Mouse (Mus musculus) lung, adult 18-20 months (tissue): ENCODE data around the gene Efcab5.
"Not testable (repeated sequence)": the region's sequence is repeated elsewhere in the genome, so short reads cannot be mapped to it uniquely, and the experiment has no call there.

Experiments used
- DNase-seq, 2 experiments: peaks; one replicate each; pipeline ENCODE4 v3.0.0; 2022; ENCODE audit warnings: mixed read lengths in 2 of 2

The Efcab5 gene

GRCm38 (mm10) chr11:77174531-77174930 is 14.2 kb downstream of the Efcab5 start:
- no peak for DNase-seq

- no peak for DNase-seq
Observed at GRCm38 (mm10) chr11:77173731-77174130, 15.0 kb downstream of the Efcab5 start.

DNA sequence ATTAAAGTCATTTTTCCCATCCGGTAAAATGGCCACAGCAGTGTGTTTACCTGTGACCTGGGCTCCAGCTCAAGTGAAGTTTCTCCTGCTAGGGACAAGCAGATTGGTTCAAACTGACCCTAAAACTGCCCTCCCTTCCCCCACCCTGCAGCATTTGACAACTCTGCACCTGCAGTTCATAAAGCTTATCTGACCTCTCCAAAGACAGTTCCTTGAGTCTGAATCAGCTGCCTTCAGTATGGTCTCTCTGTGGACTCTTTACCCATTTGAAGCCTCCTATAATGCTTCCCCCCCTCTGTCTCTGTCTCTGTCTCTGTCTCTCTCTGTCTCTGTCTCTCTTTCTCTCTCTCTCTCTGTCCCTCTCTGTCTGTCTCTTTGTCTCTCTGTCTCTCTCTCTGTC is 28.0 kb downstream of the Efcab5 start:
- no peak for DNase-seq

GRCm38 (mm10) chr11:77160341-77160740 is 28.4 kb downstream of the Efcab5 start:
- DNase-seq, result peak in 1 of 2 experiments; percentile 34

DNA sequence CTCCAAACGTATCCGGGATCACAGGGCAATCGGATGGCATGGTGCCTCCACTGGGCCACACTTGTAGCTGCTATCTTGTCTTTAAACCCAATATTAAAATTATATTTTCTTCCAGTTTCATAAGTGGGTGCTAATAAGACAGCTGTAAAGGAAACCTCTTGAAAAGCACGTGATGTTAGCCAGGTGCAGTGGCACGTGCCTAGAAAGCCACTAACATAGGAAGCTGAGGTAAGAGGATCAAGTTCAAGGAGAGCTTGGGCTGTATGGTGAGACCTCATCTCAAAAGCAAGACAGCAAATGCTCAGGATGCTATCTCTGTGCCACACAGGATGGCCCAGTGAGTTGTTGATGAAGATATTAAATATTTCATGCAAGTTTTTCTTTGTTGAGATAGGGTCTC is 34.6 kb downstream of the Efcab5 start:
- no peak for DNase-seq

DNA sequence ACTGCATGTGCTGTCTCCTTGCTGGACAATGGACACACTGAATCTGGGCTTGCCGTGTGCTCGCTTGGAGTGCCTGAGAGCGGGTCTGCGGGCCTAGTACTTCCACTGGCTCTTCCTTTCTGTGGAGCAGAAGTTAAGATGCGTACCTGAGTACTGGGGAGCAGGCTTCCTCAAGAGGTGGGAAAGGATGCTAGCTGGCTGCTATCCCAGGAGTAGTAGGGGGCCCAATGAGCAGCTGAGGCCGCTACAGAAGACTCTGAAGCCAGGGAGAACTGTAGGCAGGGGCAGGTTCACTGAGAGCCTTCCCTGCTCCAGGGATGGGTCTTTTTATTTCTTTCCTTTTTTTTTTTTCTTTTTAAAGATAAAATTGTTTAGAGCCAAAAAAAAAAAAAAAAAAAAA is 38.0 kb downstream of the Efcab5 start:
- no peak for DNase-seq

- not testable (repeated sequence) for DNase-seq
Observed at GRCm38 (mm10) chr11:77149783-77150630, 38.8 kb downstream of the Efcab5 start.

DNA sequence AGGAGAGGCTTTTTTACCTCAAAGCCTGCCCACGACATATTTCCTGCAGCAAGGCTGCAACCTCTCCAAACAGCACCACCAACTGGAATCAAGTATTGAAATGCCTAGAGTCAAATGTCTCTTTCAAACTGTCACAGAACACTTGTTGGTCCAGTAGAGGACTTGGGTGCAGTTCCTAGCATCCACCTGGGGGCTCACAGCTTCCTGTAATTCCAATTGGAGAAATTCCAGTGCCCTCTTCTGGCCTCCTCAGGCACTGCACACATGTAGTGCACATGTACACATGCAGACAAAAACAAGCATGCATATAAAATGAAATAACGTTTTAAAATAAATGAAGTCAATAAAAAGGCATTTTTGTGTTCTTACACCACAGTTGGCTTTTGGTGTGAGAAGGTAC is 40.0 kb downstream of the Efcab5 start:
- DNase-seq, result no peak

DNA sequence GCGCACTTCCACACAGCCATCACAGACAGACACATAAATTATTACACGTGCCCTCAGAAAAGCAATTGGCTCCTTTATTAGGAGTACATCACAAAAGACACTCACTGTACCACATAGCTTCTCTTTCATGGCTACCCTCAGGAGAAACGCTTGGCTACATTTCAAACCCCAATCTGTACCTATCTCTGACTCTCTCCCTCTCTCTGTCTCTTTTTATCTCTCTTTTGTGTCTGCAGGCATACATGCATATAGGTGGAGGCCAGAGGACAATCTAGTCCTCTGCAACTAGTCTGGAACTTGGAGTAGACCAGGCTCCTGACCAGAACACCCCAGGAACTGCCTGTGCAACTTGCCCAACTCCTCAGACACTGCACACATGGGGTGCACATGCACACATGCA is 41.0 kb downstream of the Efcab5 start:
- DNase-seq, result no peak

- no peak for DNase-seq
Observed at GRCm38 (mm10) chr11:77145423-77145822, 43.3 kb downstream of the Efcab5 start.

- no peak for DNase-seq
Observed at GRCm38 (mm10) chr11:77141938-77142337, 46.8 kb downstream of the Efcab5 start.

- no peak for DNase-seq
Observed at GRCm38 (mm10) chr11:77139976-77140375, 48.8 kb downstream of the Efcab5 start.

DNA sequence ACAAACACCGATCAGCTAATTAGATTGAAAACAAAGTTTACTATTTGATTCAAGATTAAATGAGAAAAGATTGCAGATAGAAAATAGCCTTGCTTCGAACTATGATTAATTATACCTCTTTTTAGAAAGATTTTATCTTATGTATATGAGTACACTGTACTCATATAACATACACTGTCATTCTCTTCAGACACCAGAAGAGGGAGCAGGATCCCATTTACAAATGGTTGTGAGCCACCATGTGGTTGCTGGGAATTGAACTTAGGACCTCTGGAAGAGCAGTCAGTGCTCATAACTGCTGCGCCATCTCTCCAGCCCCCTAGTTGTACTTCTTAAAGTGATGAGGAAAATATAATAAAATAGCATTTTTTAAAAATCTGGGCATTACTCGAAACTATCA is 55.3 kb downstream of the Efcab5 start:
- DNase-seq, result no peak

GRCm38 (mm10) chr11:77132580-77132979 is 56.2 kb downstream of the Efcab5 start:
- peak in 1 of 2 experiments; percentile 7 for DNase-seq

- no peak for DNase-seq
Observed at GRCm38 (mm10) chr11:77128562-77128961, 60.2 kb downstream of the Efcab5 start.

DNA sequence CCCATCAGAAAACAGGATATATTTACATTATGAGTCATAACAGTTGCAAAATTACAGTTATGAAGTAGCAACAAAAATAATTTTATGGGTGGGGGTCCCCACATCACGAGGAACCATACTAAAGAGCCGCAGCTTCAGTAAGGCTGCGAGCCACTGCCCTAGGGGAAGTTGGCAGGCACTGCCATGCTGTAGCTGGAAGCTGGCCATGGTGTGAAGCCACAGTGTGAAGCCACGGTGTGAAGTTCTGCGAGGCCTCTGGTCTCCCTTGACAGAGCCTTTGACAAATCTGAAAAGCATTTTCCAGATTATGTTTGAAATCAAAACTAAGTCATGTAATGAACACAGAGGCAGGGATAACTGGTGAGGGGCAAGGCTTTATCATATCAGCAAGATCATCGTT is 77.6 kb downstream of the Efcab5 start:
- no peak for DNase-seq

- DNase-seq, result no peak
Observed at GRCm38 (mm10) chr11:77108442-77108841, 80.3 kb downstream of the Efcab5 start.

DNA sequence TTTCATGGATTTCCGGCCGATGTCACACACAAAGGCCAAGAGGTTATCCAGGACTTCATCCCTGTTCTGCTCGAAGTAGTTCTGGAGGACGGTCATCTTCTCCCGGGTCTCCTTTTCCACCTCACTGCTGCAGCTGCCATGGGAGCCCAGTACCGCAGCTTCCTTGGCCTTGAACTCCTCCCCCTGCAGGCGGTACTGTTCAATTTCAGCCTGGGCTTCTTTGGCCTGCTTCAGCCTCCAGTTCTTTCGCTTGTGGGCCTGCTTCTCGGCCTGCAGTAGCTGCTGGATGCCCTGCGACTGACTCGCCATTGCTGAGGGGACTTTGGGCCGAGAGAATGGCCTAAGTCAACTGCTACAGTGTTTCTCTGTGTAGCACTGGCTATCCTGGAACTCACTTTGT is 80.9 kb downstream of the Efcab5 start:
- not testable (repeated sequence) for DNase-seq

DNA sequence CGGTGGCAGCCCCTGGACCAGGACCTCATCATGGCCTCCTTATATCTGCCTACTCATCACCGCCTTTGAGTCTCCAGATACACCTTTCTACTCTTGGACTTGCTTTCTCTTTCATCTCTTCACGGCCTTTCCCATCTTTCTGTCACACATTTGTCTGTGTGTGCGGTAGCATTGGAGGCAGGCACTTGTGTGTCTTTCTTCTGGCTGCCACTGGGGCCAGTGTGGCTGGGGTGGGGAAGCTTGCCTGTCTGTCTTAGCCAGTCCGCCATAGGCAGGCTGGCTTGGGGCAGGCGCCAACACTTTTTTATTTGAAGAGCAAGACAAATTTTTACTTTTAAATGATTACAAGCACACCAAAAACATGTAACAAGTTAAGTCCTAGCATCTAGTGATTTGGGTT is 81.8 kb downstream of the Efcab5 start:
- no peak for DNase-seq

DNA sequence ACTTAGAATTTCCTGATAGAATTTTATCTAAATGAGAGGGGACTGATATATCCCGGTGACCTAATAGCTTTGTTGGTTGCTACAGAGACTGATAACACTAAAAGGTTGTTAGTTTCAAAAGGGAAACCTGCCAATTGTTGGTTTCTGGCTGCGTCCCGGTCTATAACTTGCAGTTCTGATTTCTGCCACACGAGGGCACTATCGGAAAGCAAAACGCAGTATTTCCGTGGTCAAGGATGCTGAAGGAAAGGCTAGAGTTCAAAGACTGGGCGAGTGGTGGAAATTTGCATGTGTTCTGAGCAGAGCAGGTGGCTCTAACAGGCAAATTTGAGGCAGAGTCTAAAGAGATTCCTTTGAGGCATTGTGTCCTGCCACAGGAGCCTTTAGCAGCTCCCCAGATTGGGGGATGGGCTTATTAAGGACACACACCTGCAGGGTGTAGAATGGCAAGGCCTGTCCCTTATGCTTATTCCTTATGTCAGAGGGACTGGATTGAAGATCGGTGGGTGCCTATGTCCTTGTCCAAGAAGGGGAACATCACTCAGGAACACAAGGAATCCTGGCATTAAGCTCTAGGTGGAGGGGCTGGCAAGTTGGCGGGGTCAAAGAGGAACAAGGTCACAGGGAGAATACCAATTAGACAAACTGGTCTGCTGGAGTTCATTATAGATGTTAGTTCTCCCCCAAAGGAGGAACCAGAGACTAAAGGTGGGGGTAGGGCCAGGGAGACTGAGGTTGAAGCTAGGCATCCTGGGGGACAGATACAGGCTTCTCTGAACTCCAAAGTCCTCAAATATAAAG is 88.4 kb downstream of the Efcab5 start:
- DNase-seq, result peak; percentile 71 to 74

GRCm38 (mm10) chr11:77098332-77098972 is 90.3 kb downstream of the Efcab5 start:
- peak in 1 of 2 experiments; percentile 29 for DNase-seq

DNA sequence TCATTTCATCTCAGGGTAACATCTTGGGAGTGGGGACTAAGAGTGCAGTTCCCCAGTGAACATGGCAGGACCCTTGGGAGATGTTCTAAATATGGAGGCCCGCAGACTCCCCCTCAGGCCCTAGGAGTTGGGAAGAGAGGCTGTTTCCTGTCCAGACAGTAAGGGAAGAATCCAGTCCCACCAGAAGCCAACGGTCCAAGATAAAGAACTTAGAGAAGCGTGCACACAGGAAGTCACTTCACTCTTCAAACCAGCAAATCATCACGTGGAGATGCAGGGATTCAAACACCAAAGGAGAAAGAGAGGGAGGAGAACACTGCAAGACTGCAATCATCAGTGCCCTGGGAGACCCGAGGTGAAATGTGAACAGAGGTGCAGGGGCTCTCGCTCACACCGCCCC is 91.8 kb downstream of the Efcab5 start:
- no peak for DNase-seq

- DNase-seq, result no peak
Observed at GRCm38 (mm10) chr11:77096581-77096980, 92.2 kb downstream of the Efcab5 start.
